Mouse (Mus musculus) E14TG2a.4 (cell line): Measurements from ENCODE around the gene Smtnl2.

Source experiments
- CTCF ChIP-seq: conservative IDR thresholded peaks from 2 replicates; pipeline ENCODE4 v1.5.1; 2014; ENCODE audit warnings: low read length
- NANOG ChIP-seq: IDR thresholded peaks from 2 replicates; pipeline ENCODE4 v1.6.1; 2014; ENCODE audit warnings: borderline replicate concordance, low read length, mixed read lengths

GRCm38 (mm10) chr11:72413601-72414190 lies 2.2 kb upstream of the Smtnl2 start:
- no peak for TF ChIP-seq CTCF
- no peak for TF ChIP-seq NANOG
